24 mouse cellular contexts compared by ENCODE assay signal in the genomic region with DNA sequence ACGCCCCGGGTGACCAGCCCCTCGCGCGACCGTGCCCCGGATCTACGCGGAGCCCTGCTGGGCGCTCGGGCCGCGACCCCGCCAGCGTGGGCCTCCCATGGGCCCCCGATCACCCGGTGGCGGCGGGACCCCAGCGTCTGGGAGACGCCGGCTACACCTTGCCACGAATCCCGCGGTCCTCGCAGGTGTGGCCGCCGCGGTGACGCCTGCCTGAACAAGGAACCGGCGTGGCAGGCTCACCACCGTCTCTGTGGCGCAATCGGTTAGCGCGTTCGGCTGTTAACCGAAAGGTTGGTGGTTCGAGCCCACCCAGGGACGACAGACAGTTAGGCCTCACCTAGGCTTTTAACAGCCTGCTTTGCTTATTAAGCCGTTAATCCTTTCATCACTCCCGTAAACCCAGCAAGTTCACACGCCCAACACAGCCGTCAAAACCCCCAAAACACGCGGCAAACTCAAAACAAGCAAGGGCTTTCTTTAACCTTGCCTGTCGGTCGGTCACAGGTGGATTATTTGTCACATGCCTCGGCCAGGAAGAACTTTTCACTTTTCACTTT. TPM values are rescaled to one million over a fixed set of nuclear protein-coding genes. Genes with fewer than 3 reads are reported as not detected.
DNase-seq lines count a peak whose midpoint lies in the region; ATAC-seq and TF ChIP-seq lines count a peak whose summit lies in the region.
"Not testable (repeated sequence)": the region's sequence is repeated elsewhere in the genome, so short reads cannot be mapped to it uniquely, and the experiment has no call there.
"Had no signal": no experiment of that assay in that cellular context is flagged by ENCODE, and none has a peak within 500 bp of the region (broad histone marks: within the 10 kb centered on the region; RNA-seq: fewer than 3 reads in every experiment).

No protein-coding gene starts in this region.

- not testable (repeated sequence) for TF ChIP-seq CTCF in Patski (IDR thresholded peaks at IDR 0.05); intestine, postnatal 0 days (IDR thresholded peaks at IDR 0.05; ENCODE audit: low read depth); liver, embryonic 14.5 days (IDR thresholded peaks at IDR 0.05; ENCODE audit: low read depth); lung, embryonic 14.5 days (IDR thresholded peaks at IDR 0.05; ENCODE audit: low read depth)

- not testable (repeated sequence) for H3K36me3 ChIP-seq in heart, embryonic 11.5 days (ENCODE audit: control insufficient read depth, insufficient read depth, low read length); hindbrain, embryonic 16.5 days (ENCODE audit: control insufficient read depth, insufficient read depth, low read length); intestine, postnatal 0 days (ENCODE audit: control insufficient read depth, insufficient read depth); liver, embryonic 14.5 days (replicated peaks; ENCODE audit: control insufficient read depth, insufficient read depth, low read depth); lung, embryonic 14.5 days (ENCODE audit: insufficient read depth); stomach, embryonic 16.5 days (ENCODE audit: control insufficient read depth, insufficient read depth, low read length)

- not testable (repeated sequence) for H3K27ac ChIP-seq in heart, embryonic 11.5 days (ENCODE audit: low read depth, low read length); hindbrain, embryonic 16.5 days (ENCODE audit: low read depth, low read length); intestine, postnatal 0 days (ENCODE audit: low read depth, low read length); liver, embryonic 14.5 days; lung, embryonic 14.5 days (ENCODE audit: low read depth); stomach, embryonic 16.5 days (ENCODE audit: low read length)

- H3K9me3 ChIP-seq in heart, embryonic 11.5 days (replicated peaks; ENCODE audit: control insufficient read depth, low read length); hindbrain, embryonic 16.5 days (ENCODE audit: control insufficient read depth, low read length); intestine, postnatal 0 days (ENCODE audit: control insufficient read depth); liver, embryonic 14.5 days (ENCODE audit: control insufficient read depth, low read length); lung, embryonic 14.5 days (ENCODE audit: low read depth, low read length); stomach, embryonic 16.5 days (replicated peaks; ENCODE audit: control insufficient read depth, low read length): not testable (repeated sequence)

- H3K4me2 ChIP-seq in heart, embryonic 11.5 days; hindbrain, embryonic 16.5 days (ENCODE audit: low read length); intestine, postnatal 0 days (replicated peaks; ENCODE audit: low read depth); liver, embryonic 14.5 days (ENCODE audit: low read depth); lung, embryonic 14.5 days; stomach, embryonic 16.5 days (ENCODE audit: low read depth, low read length): not testable (repeated sequence)

- H3K4me3 ChIP-seq in heart, embryonic 11.5 days (ENCODE audit: low read depth, low read length); hindbrain, embryonic 16.5 days (ENCODE audit: low read length); intestine, postnatal 0 days (ENCODE audit: low read depth, low read length); liver, embryonic 14.5 days (ENCODE audit: insufficient read depth in 1 of 2, low read depth in 2 of 2, low read length in 2 of 2); lung, embryonic 14.5 days (ENCODE audit: low read depth, low read length); stomach, embryonic 16.5 days (replicated peaks; ENCODE audit: low read length): not testable (repeated sequence)

- not testable (repeated sequence) for DNase-seq in Patski (ENCODE audit: low read depth, low spot score); liver, embryonic 14.5 days (ENCODE audit: low read depth in 3 of 3, low spot score in 3 of 3); lung, embryonic 14.5 days

- in situ Hi-C loops in Patski (cut with MboI; ENCODE audit: low pct_unique_long_range_greater_than_20kb): not testable (repeated sequence)

- CTCF ChIA-PET in Patski (lab: Charles Lee): not testable (repeated sequence)

- TF ChIP-seq EP300 in liver, embryonic 14.5 days (IDR thresholded peaks at IDR 0.05; ENCODE audit: low read depth): not testable (repeated sequence)

- H3K27me3 ChIP-seq in Patski; heart, embryonic 11.5 days (ENCODE audit: control insufficient read depth, insufficient read depth, low read length); intestine, postnatal 0 days (replicated peaks; ENCODE audit: control insufficient read depth, insufficient read depth, low read length); liver, embryonic 14.5 days (ENCODE audit: control insufficient read depth, insufficient read depth, low read length); lung, embryonic 14.5 days (ENCODE audit: insufficient read depth, low read length); stomach, embryonic 16.5 days (ENCODE audit: control insufficient read depth, insufficient read depth, low read length): not testable (repeated sequence)
- peaks cover 11% of the 10 kb centered on the region for H3K27me3 ChIP-seq in hindbrain, embryonic 16.5 days (replicated peaks; ENCODE audit: control insufficient read depth, insufficient read depth, low read length)

- no CpG with 5 or more reads among the region's 50 CpGs for WGBS in heart, embryonic 11.5 days (ENCODE audit: insufficient replicate concordance)
- no CpG with 5 or more reads among the region's 50 CpGs for WGBS in hindbrain, embryonic 16.5 days
- no CpG with 5 or more reads among the region's 50 CpGs for WGBS in intestine, postnatal 0 days
- WGBS in liver, embryonic 14.5 days (ENCODE audit: insufficient replicate concordance): no CpG with 5 or more reads among the region's 50 CpGs
- no CpG with 5 or more reads among the region's 50 CpGs for WGBS in lung, embryonic 14.5 days
- WGBS in stomach, embryonic 16.5 days: no CpG with 5 or more reads among the region's 50 CpGs

- not testable (repeated sequence) for H3K9ac ChIP-seq in heart, embryonic 11.5 days (ENCODE audit: low read depth, low read length); hindbrain, embryonic 16.5 days (ENCODE audit: low read depth, low read length); intestine, postnatal 0 days (ENCODE audit: low read depth, low read length); liver, embryonic 14.5 days (replicated peaks); lung, embryonic 14.5 days; stomach, embryonic 16.5 days (ENCODE audit: low read length)

- POLR2A ChIA-PET in Patski (lab: Charles Lee): not testable (repeated sequence)

- ATAC-seq in Patski: peak; percentile 5
- 0 out of 2 replicates have a peak, but pooled peaks have one; percentile 23 for ATAC-seq in heart, embryonic 11.5 days (replicated peaks; ENCODE audit: insufficient number of reproducible peaks, low FRiP score, low TSS enrichment)
- 0 out of 2 replicates have a peak, but pooled peaks have one; percentile 55 for ATAC-seq in hindbrain, embryonic 16.5 days
- peak; percentile 58 for ATAC-seq in intestine, postnatal 0 days
- ATAC-seq in liver, embryonic 14.5 days (ENCODE audit: insufficient read depth): peak; percentile 59
- ATAC-seq in lung, embryonic 14.5 days (ENCODE audit: insufficient read depth): 0 out of 2 replicates have a peak, but pooled peaks have one; percentile 6
- peak; percentile 64 for ATAC-seq in megakaryocyte progenitor cell, adult 5-6 weeks (replicated peaks; ENCODE audit: poor library complexity)
- ATAC-seq in stomach, embryonic 16.5 days (ENCODE audit: insufficient read depth, low FRiP score): peak; percentile 56; the same call in 1 of the 2 replicates

- H3K4me1 ChIP-seq in heart, embryonic 11.5 days (ENCODE audit: control insufficient read depth, insufficient read depth, low read length); hindbrain, embryonic 16.5 days (ENCODE audit: control insufficient read depth, insufficient read depth, low read depth, low read length); intestine, postnatal 0 days (replicated peaks; ENCODE audit: control insufficient read depth, insufficient read depth, low read length); liver, embryonic 14.5 days (replicated peaks; ENCODE audit: control insufficient read depth in 2 of 2, insufficient read depth in 2 of 2, low read length in 1 of 2); lung, embryonic 14.5 days (ENCODE audit: insufficient read depth); stomach, embryonic 16.5 days (ENCODE audit: control insufficient read depth, insufficient read depth, low read length): not testable (repeated sequence)

RNA-seq across cellular contexts. Expression of a gene that starts 0.8 kb away (rescaled TPM):
- not detected for polyA plus RNA-seq in Patski (2021)
- 0.43 TPM in 1 of 2 replicates, not detected in the other for polyA plus RNA-seq in heart, embryonic 11.5 days (2014; fragmentation: Nextera tagmentation; extraction: Ambion mirVana)
- polyA plus RNA-seq in hindbrain, embryonic 16.5 days (2015; fragmentation: Nextera tagmentation; extraction: Ambion mirVana): not detected in 2 replicates
- 0.54 and 0.56 TPM in 2 replicates for polyA plus RNA-seq in intestine, postnatal 0 days (2015; fragmentation: Nextera tagmentation; extraction: Ambion mirVana)
- polyA plus RNA-seq in liver, embryonic 14.5 days (2012; rRNA removed): not detected in 2 replicates
- polyA plus RNA-seq in liver, embryonic 14.5 days (2014; fragmentation: Nextera tagmentation; extraction: Ambion mirVana): not detected in 2 replicates
- not detected in 2 replicates for polyA plus RNA-seq in lung, embryonic 14.5 days (2014; fragmentation: Nextera tagmentation; extraction: Ambion mirVana)
- not detected in 2 replicates for total RNA-seq in megakaryocyte progenitor cell, adult 5-6 weeks (2015)
- not detected in 2 replicates for total RNA-seq in megakaryocyte progenitor cell, adult 5-6 weeks (2017)
- 0.17 and 0.29 TPM in 2 replicates for polyA plus RNA-seq in stomach, embryonic 16.5 days (2015; fragmentation: Nextera tagmentation; extraction: Ambion mirVana)
- total RNA-seq: adrenal gland, postnatal 10 days; adrenal gland, postnatal 4 days; common myeloid progenitor, adult 5-6 weeks; gastrocnemius, postnatal 10 days; gastrocnemius, postnatal 4 days; heart, adult 2 months; heart, postnatal 14 days; hematopoietic stem cell, adult 5-6 weeks had no signal
- polyA plus RNA-seq: brain, embryonic 14.5 days; CD4-positive, CD25-positive, alpha-beta regulatory T cell, adult 4 months; embryonic facial prominence, embryonic 11.5 days; forebrain, embryonic 12.5 days; forebrain, embryonic 16.5 days; frontal cortex, adult 2 months; G1E; heart, adult 2 months; hindbrain, embryonic 13.5 days had no signal

Comparison
In these comparisons a context has a peak if more than half of its experiments do, and no peak if none do; other contexts are left out.
1. ATAC-seq: peak in every context shown above with its lines; median percentile 64 in megakaryocyte progenitor cell, adult 5-6 weeks; 59 in liver, embryonic 14.5 days; 58 in intestine, postnatal 0 days; 56 in stomach, embryonic 16.5 days; 55 in hindbrain, embryonic 16.5 days; 23 in heart, embryonic 11.5 days; 6 in lung, embryonic 14.5 days; 5 in Patski.